Mouse (Mus musculus) liver, postnatal 0 days (tissue): ENCODE measurements around the gene Lurap1.

Experiments
- CTCF ChIP-seq: sonication (generic); IDR thresholded peaks from 2 replicates; pipeline ENCODE4 v1.5.1; 2016; ENCODE audit warnings: antibody characterized with exemption, low read depth
- EP300 ChIP-seq: IDR thresholded peaks from 2 replicates; pipeline ENCODE4 v1.6.1; 2016; ENCODE audit warnings: antibody characterized with exemption, low read depth, mild to moderate bottlenecking

DNA sequence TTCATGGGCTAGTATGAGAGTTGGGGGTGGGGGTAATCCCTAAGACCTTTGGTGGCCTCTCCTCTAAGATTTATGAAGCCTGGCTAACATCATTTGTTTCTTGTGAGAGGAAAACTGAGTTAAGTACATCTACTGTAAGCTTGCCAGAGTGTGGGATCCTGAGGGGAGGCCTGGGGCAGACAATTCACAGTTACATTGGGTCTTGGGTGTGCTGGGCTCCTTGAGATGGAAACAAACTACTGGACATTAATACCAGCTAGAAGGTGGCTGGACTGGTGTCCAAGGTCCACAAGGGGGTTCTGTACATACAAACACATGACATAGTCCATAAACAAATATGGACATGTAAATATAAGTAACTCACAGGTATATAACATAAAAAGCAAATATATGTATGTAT is 24.0 kb upstream of the Lurap1 start:
- TF ChIP-seq CTCF (no peak), EP300 (no peak)
